Mouse (Mus musculus): ENCODE results near the gene Tmem40.

Gene Tmem40

GRCm38 (mm10) chr6:115770059-115770670, 8.0 kb upstream of the Tmem40 start:
- peak; percentile 19 for DNase-seq (ENCODE audit: low read depth, low spot score)

- no peak for DNase-seq (ENCODE audit: low read depth, low spot score)
Observed at GRCm38 (mm10) chr6:115768207-115768606, 6.0 kb upstream of the Tmem40 start.

- no peak for DNase-seq (ENCODE audit: low read depth, low spot score)
Observed at GRCm38 (mm10) chr6:115767357-115767756, 5.1 kb upstream of the Tmem40 start.

- DNase-seq (ENCODE audit: low read depth, low spot score) = no peak
Observed at GRCm38 (mm10) chr6:115764179-115764578, 2.0 kb upstream of the Tmem40 start.

DNA sequence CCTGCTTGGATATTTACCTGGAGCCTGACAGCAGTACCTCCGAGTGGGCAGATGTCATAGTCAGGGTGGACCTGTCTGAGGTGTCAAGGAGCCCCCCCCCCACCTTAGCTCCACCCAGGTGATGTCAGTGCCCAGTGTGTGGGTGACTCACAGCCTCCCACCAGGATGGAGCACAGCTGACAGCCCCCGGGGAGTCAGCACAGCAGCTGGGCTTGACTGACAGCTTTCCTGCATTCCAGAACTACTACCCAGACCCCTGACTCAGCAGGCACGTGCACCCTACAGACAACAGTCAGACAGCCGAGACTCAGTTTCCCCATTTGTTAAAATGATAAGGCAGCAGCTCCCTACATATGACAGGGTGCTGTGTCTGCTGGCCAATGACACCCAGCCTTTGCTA, 1.2 kb downstream of the Tmem40 start:
- DNase-seq (ENCODE audit: low read depth, low spot score) = no peak

GRCm38 (mm10) chr6:115760137-115760536, 2.1 kb downstream of the Tmem40 start:
- no peak for DNase-seq (ENCODE audit: low read depth, low spot score)

GRCm38 (mm10) chr6:115759461-115759860, 2.7 kb downstream of the Tmem40 start:
- DNase-seq (ENCODE audit: low read depth, low spot score) = no peak

GRCm38 (mm10) chr6:115758981-115759435, 3.2 kb downstream of the Tmem40 start:
- DNase-seq (ENCODE audit: low read depth, low spot score) = no peak

GRCm38 (mm10) chr6:115755536-115755935, 6.7 kb downstream of the Tmem40 start:
- DNase-seq (ENCODE audit: low read depth, low spot score) = no peak

DNA sequence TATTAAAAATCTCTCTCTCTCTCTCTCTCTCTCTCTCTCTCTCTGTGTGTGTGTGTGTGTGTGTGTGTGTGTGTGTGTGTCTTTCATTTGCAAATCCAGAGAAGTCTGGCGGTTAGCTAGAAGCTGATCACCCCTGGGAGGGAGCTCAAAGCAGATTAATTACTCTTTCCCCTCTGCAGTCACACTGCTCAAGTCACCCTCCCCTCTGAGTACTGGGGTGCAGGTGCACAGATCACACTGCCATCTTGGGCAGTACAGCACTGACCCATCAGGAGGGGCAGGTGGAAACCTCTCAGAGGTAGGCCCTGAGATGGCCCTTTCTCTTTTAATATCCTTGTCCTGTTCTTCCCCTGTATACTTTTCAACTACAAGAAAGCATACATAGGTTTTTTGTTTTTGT, 15.9 kb downstream of the Tmem40 start:
- no peak for DNase-seq (ENCODE audit: low read depth, low spot score)

DNA sequence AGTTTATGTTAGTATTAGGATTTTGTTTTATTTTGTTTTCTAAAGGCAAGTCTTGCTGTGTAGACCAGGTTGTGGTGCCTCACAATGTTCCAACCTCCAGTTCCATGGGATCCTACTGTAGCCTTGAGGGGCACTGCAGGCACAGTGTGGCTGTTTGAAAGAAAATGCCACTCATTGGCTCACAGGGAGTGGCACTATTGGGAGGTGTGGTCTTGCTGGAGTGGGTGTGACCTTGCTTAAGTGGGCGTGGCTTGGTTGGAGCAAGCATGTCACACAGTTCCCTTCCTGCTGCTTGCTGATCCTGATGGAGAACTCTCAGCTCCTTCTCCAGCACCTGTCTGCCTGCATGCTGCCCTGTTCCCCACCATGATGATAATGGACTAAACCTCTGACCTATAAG, 18.6 kb downstream of the Tmem40 start:
- DNase-seq (ENCODE audit: low read depth, low spot score) = peak; percentile 59

GRCm38 (mm10) chr6:115739056-115739455, 23.2 kb downstream of the Tmem40 start:
- DNase-seq (ENCODE audit: low read depth, low spot score) = no peak

GRCm38 (mm10) chr6:115734909-115735308, 27.3 kb downstream of the Tmem40 start:
- DNase-seq (ENCODE audit: low read depth, low spot score) = peak; percentile 74

- DNase-seq (ENCODE audit: low read depth, low spot score) = no peak
Observed at GRCm38 (mm10) chr6:115732341-115732928, 29.8 kb downstream of the Tmem40 start.

DNA sequence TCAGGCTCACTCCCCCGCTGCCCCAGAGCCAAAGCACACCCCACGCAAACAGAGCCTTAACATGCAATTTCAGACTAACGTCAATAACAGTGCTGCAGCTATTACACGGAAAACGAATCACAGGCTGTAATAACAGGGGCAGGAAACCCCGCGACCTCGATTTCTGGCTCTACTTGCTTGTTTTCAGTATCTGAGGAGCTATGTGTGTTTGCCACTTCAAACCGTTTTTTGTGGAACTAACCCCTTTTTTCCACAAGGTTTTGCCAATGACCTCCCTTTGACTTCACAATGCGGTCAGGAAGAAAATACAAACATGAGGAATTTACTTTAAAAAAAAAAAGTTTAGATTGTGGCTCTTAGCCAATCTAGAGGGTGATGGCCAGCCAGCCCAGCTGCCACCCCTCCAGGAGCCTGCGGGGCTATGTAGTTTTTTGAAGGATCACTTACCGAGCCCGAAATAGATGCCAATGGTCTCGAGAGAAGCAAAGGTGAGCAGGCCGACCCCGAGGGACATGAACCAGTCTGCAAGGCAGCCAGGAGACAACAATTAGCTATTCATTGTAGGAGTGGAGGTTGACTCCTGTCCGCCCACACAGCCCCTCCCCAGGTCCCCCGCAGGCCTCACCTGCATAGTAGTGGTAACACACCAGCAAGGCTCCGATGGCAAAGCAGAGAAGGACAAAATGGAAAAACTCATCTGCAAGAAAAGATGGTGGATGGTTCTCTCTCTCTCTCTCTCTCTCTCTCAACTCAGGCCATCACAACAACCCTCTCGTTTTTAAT, 31.5 kb downstream of the Tmem40 start:
- no peak for DNase-seq (ENCODE audit: low read depth, low spot score)

- no peak for DNase-seq (ENCODE audit: low read depth, low spot score)
Observed at GRCm38 (mm10) chr6:115727570-115727969, 34.6 kb downstream of the Tmem40 start.

DNA sequence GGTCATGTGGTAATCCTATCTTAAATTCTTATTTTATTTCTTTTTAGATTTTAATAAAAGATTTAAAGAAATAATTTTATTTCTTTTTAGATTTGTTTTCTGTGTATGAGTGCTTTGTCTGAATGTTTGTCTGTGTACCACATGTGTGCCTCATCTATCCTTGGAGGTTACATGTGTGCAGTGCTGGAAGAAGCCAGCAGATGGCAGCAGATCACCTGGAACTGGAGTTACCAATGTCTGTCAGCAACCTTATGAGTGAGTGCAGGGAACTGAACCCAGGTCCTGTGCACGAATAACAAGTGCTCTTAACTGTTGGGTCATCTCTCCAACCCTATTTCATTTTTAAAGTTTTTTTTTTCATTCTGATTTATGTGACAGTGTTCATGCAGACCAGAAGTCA, 35.1 kb downstream of the Tmem40 start:
- peak; percentile 71 for DNase-seq (ENCODE audit: low read depth, low spot score)

DNA sequence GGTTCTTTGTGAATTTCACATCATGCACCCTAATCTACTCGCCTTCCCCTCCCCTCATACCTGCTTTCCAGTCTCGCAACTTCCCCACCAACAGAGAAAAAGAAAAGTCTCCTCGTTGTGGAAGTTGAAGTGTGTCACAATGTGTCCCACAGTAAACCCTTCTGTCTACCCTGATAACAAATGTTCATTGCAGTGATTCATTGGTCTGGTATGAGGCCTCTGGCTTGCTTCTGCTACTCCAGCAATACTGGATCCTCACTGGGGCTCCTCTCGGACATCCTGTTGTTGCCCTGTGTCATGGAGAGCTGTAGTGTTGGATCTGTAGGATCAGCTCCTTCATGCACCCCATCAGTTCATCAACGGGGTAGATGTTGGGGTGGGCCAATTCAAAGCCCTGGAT, 40.0 kb downstream of the Tmem40 start:
- no peak for DNase-seq (ENCODE audit: low read depth, low spot score)

DNA sequence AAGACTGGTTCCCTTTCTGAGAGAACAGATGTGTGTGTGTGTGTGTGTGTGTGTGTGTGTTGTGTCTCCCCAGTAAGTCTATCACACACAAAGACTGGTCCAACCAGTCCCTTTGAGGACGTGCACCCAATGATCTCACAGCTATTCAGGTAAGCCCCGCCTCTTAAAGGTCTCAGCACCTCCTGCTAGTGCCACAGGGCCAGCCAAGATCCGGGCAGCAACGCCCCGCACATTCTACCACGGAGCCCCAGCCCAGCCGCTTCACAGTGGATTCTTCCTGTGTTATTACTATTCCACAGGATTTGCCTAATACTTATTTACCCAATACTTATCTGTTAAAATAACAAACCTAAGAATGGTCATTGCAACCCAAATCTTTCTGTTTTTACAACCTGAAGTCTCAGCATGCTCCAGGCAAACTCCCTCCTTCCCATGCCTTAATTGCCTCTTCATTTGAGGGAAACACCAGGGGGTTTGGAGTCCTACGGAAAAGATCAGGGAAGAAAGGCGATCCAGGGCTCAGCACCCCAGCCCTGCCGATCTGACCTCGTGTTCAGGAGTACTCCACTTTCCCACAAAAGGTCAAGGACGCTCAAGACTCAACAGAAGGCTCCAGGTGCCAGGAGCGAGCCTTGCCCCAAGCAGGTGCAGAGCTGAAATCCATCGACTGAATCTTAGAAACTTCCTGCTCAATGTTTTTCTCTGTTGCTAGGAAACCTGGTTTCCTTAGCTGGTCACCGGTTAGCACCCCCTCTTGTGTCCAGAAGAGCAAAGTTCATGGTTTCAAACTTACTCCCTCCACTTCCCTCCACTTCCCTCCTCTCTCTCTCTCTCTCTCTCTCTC, 44.3 kb downstream of the Tmem40 start:
- peak; percentile 92 for DNase-seq (ENCODE audit: low read depth, low spot score)

DNA sequence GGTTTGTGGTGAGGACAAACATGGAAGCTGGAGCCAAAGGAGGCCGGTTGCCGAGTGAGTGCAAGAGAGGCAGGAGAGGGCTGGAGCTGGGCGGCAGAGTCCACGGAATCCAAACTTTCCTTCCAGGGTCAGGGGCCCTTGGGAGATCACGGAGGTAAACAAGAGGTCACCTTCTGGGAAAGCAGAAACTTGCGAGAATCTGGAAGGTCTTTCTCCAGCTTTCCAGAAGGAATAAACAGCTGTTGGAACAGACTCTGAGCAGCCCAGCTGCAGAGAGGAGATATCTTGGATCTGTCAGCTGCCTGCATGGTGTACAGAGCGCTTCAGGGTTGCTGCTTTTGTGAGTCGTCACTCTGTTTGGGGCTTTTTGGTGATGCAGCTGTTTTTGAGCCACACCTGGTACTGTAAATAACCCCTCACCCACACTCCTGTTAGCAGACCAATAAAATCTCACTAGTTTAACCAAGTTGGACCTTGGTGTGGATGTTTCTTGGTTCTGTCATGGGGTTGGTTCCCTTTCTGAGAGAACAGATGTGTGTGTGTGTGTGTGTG, 45.0 kb downstream of the Tmem40 start:
- DNase-seq (ENCODE audit: low read depth, low spot score) = peak; percentile 90

- no peak for DNase-seq (ENCODE audit: low read depth, low spot score)
Observed at GRCm38 (mm10) chr6:115711261-115711660, 50.9 kb downstream of the Tmem40 start.

- no peak for DNase-seq (ENCODE audit: low read depth, low spot score)
Observed at GRCm38 (mm10) chr6:115702901-115703300, 59.3 kb downstream of the Tmem40 start.

All from A20 (cell line).